Mouse (Mus musculus) liver, embryonic 14.5 days (tissue): ENCODE measurements at regions not wholly inside any gene's neighbourhood (a gene's known extent, or its start where the extent isn't known, plus 50 kb on each side); places are given as distances from the start of the nearest gene placed in this dataset.

ENCODE experiments used
- ATAC-seq: fragments of 200-750 bp; cut with Nextera tagmentation; 2 replicates; pipeline ENCODE4 v1.8.0; 2017; ENCODE audit warnings: moderate number of reproducible peaks, mild to moderate bottlenecking, moderate library complexity; ENCODE audit not compliant: insufficient read depth
- DNase-seq, 3 experiments: peaks; one replicate each; pipeline ENCODE4 v3.0.0-alpha.2; 2012 to 2013; ENCODE audit warnings: low read depth in 3 of 3, low spot score in 3 of 3
- H3K27ac ChIP-seq: fragments of 300-500 bp; sonication (generic); 2 replicates; pipeline ENCODE4 v1.5.1; 2014; ENCODE audit warnings: moderate library complexity, mild to moderate bottlenecking, control low read depth, inconsistent platforms
- H3K27me3 ChIP-seq: fragments of 300-500 bp; sonication (generic); 2 replicates; pipeline ENCODE4 v1.6.1; 2014; ENCODE audit warnings: mild to moderate bottlenecking, low read length, moderate library complexity; ENCODE audit not compliant: control insufficient read depth, insufficient read depth
- H3K36me3 ChIP-seq: fragments of 300-500 bp; sonication (generic); replicated peaks from 2 replicates; pipeline ENCODE4 v1.6.1; 2014; ENCODE audit warnings: low read depth; ENCODE audit not compliant: control insufficient read depth, insufficient read depth
- H3K4me1 ChIP-seq, 2 experiments: fragments of 200-500 bp in 1 of 2; fragments of 300-500 bp in 1 of 2; sonication (generic) in 1 of 2; replicated peaks; 2 replicates each; pipeline ENCODE4 v1.6.1; 2012 to 2014; ENCODE audit warnings: antibody characterized with exemption in 1 of 2, inconsistent platforms in 1 of 2, low read length in 1 of 2; ENCODE audit not compliant: control insufficient read depth in 2 of 2, insufficient read depth in 2 of 2
- H3K4me2 ChIP-seq: fragments of 300-500 bp; sonication (generic); 2 replicates; pipeline ENCODE4 v1.6.1; 2014; ENCODE audit warnings: low read depth, mild to moderate bottlenecking, control low read depth, moderate library complexity
- H3K4me3 ChIP-seq, 2 experiments: fragments of 200-500 bp in 1 of 2; fragments of 300-500 bp in 1 of 2; sonication (generic) in 1 of 2; 2 replicates each; pipeline ENCODE4 v1.5.1; 2012 to 2014; ENCODE audit warnings: low read depth in 2 of 2, low read length in 2 of 2, mild to moderate bottlenecking in 2 of 2, control low read depth in 1 of 2, inconsistent platforms in 1 of 2, moderate library complexity in 1 of 2; ENCODE audit not compliant: insufficient read depth in 1 of 2
- H3K9ac ChIP-seq: fragments of 300-500 bp; sonication (generic); replicated peaks from 2 replicates; pipeline ENCODE4 v1.6.1; 2014; ENCODE audit warnings: mild to moderate bottlenecking, control low read depth, moderate library complexity
- H3K9me3 ChIP-seq: fragments of 300-500 bp; sonication (generic); 2 replicates; pipeline ENCODE4 v1.6.1; 2016; ENCODE audit warnings: low read length, mixed read lengths; ENCODE audit not compliant: control insufficient read depth
- CTCF ChIP-seq: IDR thresholded peaks from 2 replicates; pipeline ENCODE4 v1.5.1; 2016; ENCODE audit warnings: antibody characterized with exemption, low read depth, control low read depth
- EP300 ChIP-seq: IDR thresholded peaks from 2 replicates; pipeline ENCODE4 v1.6.1; 2016; ENCODE audit warnings: antibody characterized with exemption, low read depth
- WGBS: fragments of 180-500 bp; shearing (Covaris S2); extraction: QIAGEN DNeasy Blood & Tissue Kit; methylation state at CpG from one replicate; pipeline ENCODE4 v1.1.7; 2014; ENCODE audit not compliant: insufficient replicate concordance; 5-methylcytosine and 5-hydroxymethylcytosine counted together

GRCm38 (mm10) chr9:118287606-118288005 lies 137.6 kb upstream of the Cmc1 start:
- ATAC-seq, result no peak
- TF ChIP-seq EP300 (no peak), CTCF (no peak)
- 58% methylated on average over 9 of the region's 9 CpGs for WGBS

GRCm38 (mm10) chr9:118292836-118293235 lies 142.9 kb upstream of the Cmc1 start:
- no peaks in the 10 kb centered on the region for H3K27me3 ChIP-seq
- DNase-seq (no peak), ATAC-seq (no peak)
- no peaks in the 10 kb centered on the region for H3K36me3 ChIP-seq
- TF ChIP-seq CTCF, result no peak
- no peak overlapping the region for H3K4me2 ChIP-seq
- no peak overlapping the region for H3K9ac ChIP-seq
- H3K4me1 ChIP-seq, result no peaks in the 10 kb centered on the region
- H3K9me3 ChIP-seq, result no peaks in the 10 kb centered on the region
- no peak overlapping the region for H3K4me3 ChIP-seq
- WGBS, result 74% methylated on average over 10 of the region's 10 CpGs
- H3K27ac ChIP-seq, result no peak overlapping the region

More at GRCm38 (mm10) chr9:118287606-118288005, 137.6 kb upstream of the Cmc1 start:
- Histone ChIP-seq H3K4me3 (no peak overlapping the region), H3K4me2 (no peak overlapping the region), H3K9ac (no peak overlapping the region), H3K4me1 (no peaks in the 10 kb centered on the region), H3K36me3 (no peaks in the 10 kb centered on the region), H3K27ac (no peak overlapping the region), H3K27me3 (no peaks in the 10 kb centered on the region), H3K9me3 (no peaks in the 10 kb centered on the region)
- DNase-seq, result no peak

GRCm38 (mm10) chr9:118294011-118294410 lies 144.0 kb upstream of the Cmc1 start:
- 72% methylated on average over 8 of the region's 8 CpGs for WGBS
- H3K9ac ChIP-seq, result no peak overlapping the region
- no peak overlapping the region for H3K27ac ChIP-seq
- H3K36me3 ChIP-seq, result no peaks in the 10 kb centered on the region
- ATAC-seq (no peak), DNase-seq (no peak)
- no peak overlapping the region for H3K4me2 ChIP-seq
- no peaks in the 10 kb centered on the region for H3K27me3 ChIP-seq
- no peak overlapping the region for H3K4me3 ChIP-seq
- no peaks in the 10 kb centered on the region for H3K9me3 ChIP-seq
- TF ChIP-seq EP300 (no peak), CTCF (no peak)
- H3K4me1 ChIP-seq, result no peaks in the 10 kb centered on the region

DNA sequence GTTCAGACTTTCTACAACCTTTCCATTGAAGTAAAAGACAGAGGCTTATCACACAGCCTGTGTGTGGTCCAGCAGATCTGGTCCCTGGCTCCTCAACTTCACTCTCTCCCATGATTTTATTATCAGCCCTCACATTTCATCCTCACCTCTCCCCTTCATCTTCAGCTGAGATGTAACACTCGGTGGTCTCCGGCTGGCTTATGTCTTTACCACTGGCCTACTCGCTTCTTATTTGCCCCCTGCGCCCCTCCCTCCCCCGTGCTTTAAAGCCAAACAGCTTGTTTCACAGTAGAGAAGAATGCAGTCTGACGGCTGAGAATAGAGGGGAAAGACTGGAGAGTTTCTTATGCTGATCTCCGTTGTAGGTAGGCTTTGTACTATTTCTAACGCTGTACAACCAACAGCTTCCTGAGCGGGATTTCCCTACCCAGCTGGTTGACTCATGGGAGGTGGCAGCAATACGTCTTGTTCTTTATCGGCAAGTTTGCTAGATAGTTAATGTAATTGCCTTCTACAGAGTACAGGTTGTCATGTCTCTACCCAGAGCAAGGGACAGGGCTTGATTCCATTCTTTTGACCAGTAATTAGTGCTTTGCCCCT lies 152.9 kb upstream of the Cmc1 start:
- no peak for TF ChIP-seq EP300
- no peak for TF ChIP-seq CTCF

DNA sequence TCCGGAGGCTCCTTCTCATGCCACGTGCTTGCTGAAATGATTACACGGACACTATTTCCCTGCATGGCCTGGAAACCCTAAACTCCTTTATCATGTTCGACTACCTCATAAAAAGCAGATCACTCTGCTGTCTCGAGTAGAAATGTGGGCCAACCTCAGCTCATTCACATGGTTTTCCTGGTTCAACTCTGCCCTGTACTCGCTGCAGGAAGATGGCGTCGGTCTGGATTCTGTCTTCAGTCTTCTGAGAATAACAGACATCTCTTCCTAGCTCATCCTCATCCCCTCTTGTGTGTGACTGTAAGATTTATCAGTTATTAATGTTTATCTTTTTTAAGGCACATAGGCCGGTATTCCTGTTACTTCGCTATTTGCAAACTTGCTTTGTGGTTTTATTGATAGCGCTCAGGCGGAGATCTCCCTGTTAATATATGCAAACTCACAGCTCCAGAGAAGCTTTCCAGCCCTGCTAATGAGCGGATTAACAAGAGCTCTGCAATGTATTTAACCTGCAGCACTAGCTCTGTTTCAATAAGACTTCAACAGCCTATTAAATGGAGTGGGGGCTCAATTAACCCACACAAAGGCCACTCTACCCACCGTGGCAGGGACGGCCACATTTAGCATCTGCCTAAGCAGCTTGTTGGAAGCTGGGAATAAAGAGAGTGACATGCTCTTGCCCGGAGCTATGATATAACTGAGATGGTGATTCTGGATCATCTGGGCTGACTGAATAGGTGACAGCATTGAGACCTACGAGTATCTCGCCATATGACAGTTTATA lies 159.5 kb upstream of the Eomes start:
- Histone ChIP-seq H3K9ac (no peak overlapping the region), H3K9me3 (no peaks in the 10 kb centered on the region), H3K4me1 (no peaks in the 10 kb centered on the region), H3K4me3 (no peak overlapping the region), H3K27ac (no peak overlapping the region), H3K4me2 (no peak overlapping the region), H3K27me3 (no peaks in the 10 kb centered on the region), H3K36me3 (no peaks in the 10 kb centered on the region)
- ATAC-seq, result no peak
- TF ChIP-seq CTCF, result no peak
- TF ChIP-seq EP300, result no peak
- 66% methylated on average over 18 of the region's 18 CpGs for WGBS
- no peak for DNase-seq

More for the DNA sequence above, 152.9 kb upstream of the Cmc1 start:
- DNase-seq (no peak), ATAC-seq (no peak)
- Histone ChIP-seq H3K4me2 (no peak overlapping the region), H3K4me1 (no peaks in the 10 kb centered on the region), H3K9me3 (no peaks in the 10 kb centered on the region), H3K36me3 (no peaks in the 10 kb centered on the region), H3K27ac (no peak overlapping the region), H3K9ac (no peak overlapping the region), H3K27me3 (no peaks in the 10 kb centered on the region), H3K4me3 (no peak overlapping the region)
- 72% methylated on average over 11 of the region's 11 CpGs for WGBS
